8 mouse cellular contexts compared by ENCODE assay signal in genomic region chr5:34949769-34950211, GRCm38 (mm10). TPM values are rescaled to one million over a fixed set of nuclear protein-coding genes. Genes with fewer than 3 reads are reported as not detected.
A peak's percentile ranks its signal among the peaks of the same experiment; 100 is the strongest.
DNase-seq lines count a peak whose midpoint lies in the region; ATAC-seq and TF ChIP-seq lines count a peak whose summit lies in the region.

No protein-coding gene starts in this region.

- H3K4me2 ChIP-seq in kidney, postnatal 0 days (ENCODE audit: low read length), result peak overlapping the region; percentile 73
- H3K4me2 ChIP-seq in forebrain, embryonic 14.5 days (ENCODE audit: low read length), result peak overlapping the region; percentile 80
- peak overlapping the region; percentile 94 for H3K4me2 ChIP-seq in liver, embryonic 16.5 days (ENCODE audit: low read depth, low read length)

- peak overlapping the region; percentile 86 for H3K27ac ChIP-seq in kidney, postnatal 0 days
- peak overlapping the region; percentile 89 for H3K27ac ChIP-seq in forebrain, embryonic 14.5 days (ENCODE audit: low read depth, low read length)
- peak overlapping the region; percentile 82 for H3K27ac ChIP-seq in liver, embryonic 16.5 days (ENCODE audit: low read length)

- peak; percentile 39 for DNase-seq in kidney, postnatal 0 days (ENCODE audit: low spot score)
- no peak for DNase-seq in kidney, adult 9 months
- DNase-seq in NIH3T3 (ENCODE audit: low read depth), result peak; percentile 45
- DNase-seq in forebrain, embryonic 14.5 days (ENCODE audit: low spot score), result peak; percentile 41
- no peak for DNase-seq in left cerebral cortex, postnatal 4 days
- no peak for DNase-seq in gastrocnemius, postnatal 14 days

- H3K4me1 ChIP-seq in kidney, postnatal 0 days (replicated peaks; ENCODE audit: insufficient read depth, low read length), result peaks cover 14% of the 10 kb centered on the region
- peaks cover 21% of the 10 kb centered on the region for H3K4me1 ChIP-seq in forebrain, embryonic 14.5 days (ENCODE audit: control insufficient read depth, insufficient read depth, low read length)
- peaks cover 22% of the 10 kb centered on the region for H3K4me1 ChIP-seq in liver, embryonic 16.5 days (ENCODE audit: control insufficient read depth, low read depth, low read length)

- peak; percentile 18; the same call in 1 of the 2 replicates for ATAC-seq in kidney, postnatal 0 days (replicated peaks; ENCODE audit: low FRiP score, low read depth)
- peak; percentile 52 for ATAC-seq in forebrain, embryonic 14.5 days
- ATAC-seq in liver, embryonic 16.5 days (ENCODE audit: low read depth), result peak; percentile 2; the same call in 1 of the 2 replicates
- ATAC-seq in activated CD4-positive, CD25-positive, alpha-beta regulatory T cell, adult 4 months, result no peak

- H3K9me3 ChIP-seq in kidney, postnatal 0 days (replicated peaks; ENCODE audit: low read length), result no peaks in the 10 kb centered on the region
- H3K9me3 ChIP-seq in forebrain, embryonic 14.5 days (replicated peaks; ENCODE audit: control insufficient read depth, low read length), result no peaks in the 10 kb centered on the region
- no peaks in the 10 kb centered on the region for H3K9me3 ChIP-seq in liver, embryonic 16.5 days (replicated peaks; ENCODE audit: control insufficient read depth, low read length)

- no peaks in the 10 kb centered on the region for H3K36me3 ChIP-seq in kidney, postnatal 0 days (ENCODE audit: insufficient read depth, low read length)
- no peaks in the 10 kb centered on the region for H3K36me3 ChIP-seq in forebrain, embryonic 14.5 days (ENCODE audit: control insufficient read depth, insufficient read depth, low read length)
- H3K36me3 ChIP-seq in liver, embryonic 16.5 days (ENCODE audit: control insufficient read depth, insufficient read depth), result no peaks in the 10 kb centered on the region

- intact Hi-C loops in left cerebral cortex, postnatal 4 days (cut with DNase I), result no loop called here
- intact Hi-C loops in gastrocnemius, postnatal 14 days (cut with DNase I; ENCODE audit: low total_unique reads), result no loop called here

- TF ChIP-seq CTCF in kidney, postnatal 0 days (IDR thresholded peaks at IDR 0.05; ENCODE audit: low read depth), result no peak

- H3K4me3 ChIP-seq in kidney, postnatal 0 days (replicated peaks; ENCODE audit: low read depth, low read length), result peak overlapping the region; percentile 89
- peak overlapping the region; percentile 94 for H3K4me3 ChIP-seq in forebrain, embryonic 14.5 days (ENCODE audit: low read depth, low read length)
- H3K4me3 ChIP-seq in liver, embryonic 16.5 days (ENCODE audit: low read depth, low read length), result peak overlapping the region; percentile 80

- WGBS in kidney, postnatal 0 days, result under 1% methylated on average over 12 of the region's 12 CpGs
- 1% methylated on average over 12 of the region's 12 CpGs for WGBS in forebrain, embryonic 14.5 days
- WGBS in liver, embryonic 16.5 days (ENCODE audit: insufficient replicate concordance), result 6% methylated on average over 12 of the region's 12 CpGs

- H3K9ac ChIP-seq in kidney, postnatal 0 days (ENCODE audit: low read depth, low read length), result peak overlapping the region; percentile 90
- H3K9ac ChIP-seq in forebrain, embryonic 14.5 days (ENCODE audit: low read length), result peak overlapping the region; percentile 99
- peak overlapping the region; percentile 92 for H3K9ac ChIP-seq in liver, embryonic 16.5 days (ENCODE audit: low read depth, low read length)

- no peaks in the 10 kb centered on the region for H3K27me3 ChIP-seq in kidney, postnatal 0 days (ENCODE audit: insufficient read depth, low read length)
- H3K27me3 ChIP-seq in forebrain, embryonic 14.5 days (replicated peaks; ENCODE audit: control insufficient read depth, insufficient read depth, low read length), result no peaks in the 10 kb centered on the region
- no peaks in the 10 kb centered on the region for H3K27me3 ChIP-seq in liver, embryonic 16.5 days (ENCODE audit: control insufficient read depth, insufficient read depth, low read depth, low read length)

RNA-seq across cellular contexts. Expression of gene Rgs12, which starts 0.5 kb away (rescaled TPM):
- 17.5 and 19.2 TPM in 2 replicates for polyA plus RNA-seq in kidney, postnatal 0 days (2015; fragmentation: Nextera tagmentation; extraction: Ambion mirVana)
- 37.2 and 37.4 TPM in 2 replicates for polyA plus RNA-seq in forebrain, embryonic 14.5 days (2014; fragmentation: Nextera tagmentation; extraction: Ambion mirVana)
- 15.7 and 16.2 TPM in 2 replicates for polyA plus RNA-seq in liver, embryonic 16.5 days (2015; fragmentation: Nextera tagmentation; extraction: Ambion mirVana)
- 10 to 100 TPM; 62.9 TPM for total RNA-seq in left cerebral cortex, postnatal 4 days (2021)
- 1 to 10 TPM; 7.1 to 8.6 TPM for total RNA-seq in gastrocnemius, postnatal 14 days (2021)
- 1 to 10 TPM; 4.8 to 7.8 TPM for polyA plus RNA-seq in activated CD4-positive, CD25-positive, alpha-beta regulatory T cell, adult 4 months (2017; shearing (Covaris generic))

RNA-seq across cellular contexts. Expression of gene Msantd1, which starts 42.0 kb away (rescaled TPM):
- 0.25 and 0.64 TPM in 2 replicates for polyA plus RNA-seq in kidney, postnatal 0 days (2015; fragmentation: Nextera tagmentation; extraction: Ambion mirVana)
- polyA plus RNA-seq in forebrain, embryonic 14.5 days (2014; fragmentation: Nextera tagmentation; extraction: Ambion mirVana), result 5.5 and 7.4 TPM in 2 replicates
- polyA plus RNA-seq in liver, embryonic 16.5 days (2015; fragmentation: Nextera tagmentation; extraction: Ambion mirVana), result 0.09 and 0.37 TPM in 2 replicates
- total RNA-seq in left cerebral cortex, postnatal 4 days (2021), result 10 to 100 TPM; 19.8 to 21.1 TPM
- under 1 TPM; 0.10 to 0.29 TPM for total RNA-seq in gastrocnemius, postnatal 14 days (2021)
- 1 to 10 TPM in 1 of 2 experiments, under 1 TPM in 1; 0.30 to 1.1 TPM for polyA plus RNA-seq in activated CD4-positive, CD25-positive, alpha-beta regulatory T cell, adult 4 months (2017; shearing (Covaris generic))

Comparison
In these comparisons a context has a peak if more than half of its experiments do, and no peak if none do; other contexts are left out.
1. DNase-seq: peak in kidney, postnatal 0 days (single experiment), NIH3T3 (single experiment) and forebrain, embryonic 14.5 days (single experiment); none in kidney, adult 9 months (single experiment), left cerebral cortex, postnatal 4 days (single experiment) and gastrocnemius, postnatal 14 days (single experiment).
2. Peak in every context shown above with its lines, with median percentiles within 50 percentile points of each other: H3K27ac ChIP-seq, H3K4me2 ChIP-seq, H3K4me3 ChIP-seq and H3K9ac ChIP-seq.